Mouse (Mus musculus) fat pad, adult 2 months (tissue): ENCODE measurements around the gene Gm11037.

Experiments
- DNase-seq: peaks from one replicate; pipeline ENCODE4 v3.0.0-alpha.2; 2011; ENCODE audit warnings: low read depth, low spot score; ENCODE audit errors: extremely low read depth

Gene Gm11037

DNA sequence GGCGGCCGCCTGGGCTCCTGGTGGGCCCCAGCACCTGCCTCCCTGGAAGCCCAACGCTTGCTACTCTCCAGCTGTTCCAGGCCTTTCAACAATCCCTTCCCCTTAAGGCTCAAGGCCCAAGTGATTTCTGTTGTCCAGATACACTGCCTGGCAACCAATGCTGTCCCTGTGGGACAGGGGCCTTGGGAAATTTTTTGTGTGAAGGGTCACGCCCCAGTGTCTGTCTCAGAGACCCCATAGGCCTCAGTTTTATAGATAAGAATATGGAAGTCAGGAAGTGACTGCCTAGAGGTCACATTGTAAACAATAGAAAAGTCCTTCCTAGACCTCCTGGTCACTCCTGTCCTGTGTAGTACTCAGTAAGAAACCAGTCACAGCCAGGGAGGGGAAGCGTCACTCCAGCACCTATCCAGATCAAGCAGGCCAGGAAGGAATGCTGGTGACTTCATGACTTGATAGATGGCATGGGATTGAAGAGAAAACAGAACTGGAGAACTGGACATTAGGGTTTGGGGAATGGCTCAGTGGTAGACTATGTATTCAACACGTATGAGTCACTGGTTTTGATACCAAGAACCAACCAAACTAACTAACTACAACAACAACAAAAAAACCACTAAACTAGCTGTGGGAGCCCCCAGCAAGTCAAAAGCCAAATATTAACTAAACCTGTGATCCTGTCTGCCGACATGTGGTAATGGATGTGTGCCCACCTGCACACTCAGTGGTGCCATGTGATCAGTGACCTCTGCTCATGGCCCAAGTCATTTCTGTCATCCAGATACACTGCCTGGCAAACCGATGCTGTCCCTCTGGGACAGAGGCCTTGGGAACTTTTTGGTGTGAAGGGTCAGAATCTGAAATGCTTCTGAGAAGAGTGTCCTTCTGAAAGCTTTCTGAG is 15.3 kb downstream of the Gm11037 start:
- DNase-seq: no peak

DNA sequence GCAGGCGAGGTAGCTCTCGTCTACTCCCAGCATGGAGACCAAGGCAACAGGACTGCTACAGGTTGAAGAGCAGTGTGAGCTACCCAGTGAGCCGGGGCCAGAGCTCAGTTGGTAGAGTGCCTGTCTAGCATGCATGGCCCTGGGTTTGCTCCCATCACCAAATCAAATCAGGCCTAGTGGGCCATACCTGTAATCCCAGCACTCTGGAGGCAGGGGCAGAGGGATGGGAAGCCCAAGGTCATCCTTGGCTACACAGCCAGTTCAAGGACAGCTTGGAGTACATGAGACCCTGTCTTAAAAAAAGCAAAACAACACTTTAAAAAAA is 15.9 kb downstream of the Gm11037 start:
- DNase-seq: no peak

DNA sequence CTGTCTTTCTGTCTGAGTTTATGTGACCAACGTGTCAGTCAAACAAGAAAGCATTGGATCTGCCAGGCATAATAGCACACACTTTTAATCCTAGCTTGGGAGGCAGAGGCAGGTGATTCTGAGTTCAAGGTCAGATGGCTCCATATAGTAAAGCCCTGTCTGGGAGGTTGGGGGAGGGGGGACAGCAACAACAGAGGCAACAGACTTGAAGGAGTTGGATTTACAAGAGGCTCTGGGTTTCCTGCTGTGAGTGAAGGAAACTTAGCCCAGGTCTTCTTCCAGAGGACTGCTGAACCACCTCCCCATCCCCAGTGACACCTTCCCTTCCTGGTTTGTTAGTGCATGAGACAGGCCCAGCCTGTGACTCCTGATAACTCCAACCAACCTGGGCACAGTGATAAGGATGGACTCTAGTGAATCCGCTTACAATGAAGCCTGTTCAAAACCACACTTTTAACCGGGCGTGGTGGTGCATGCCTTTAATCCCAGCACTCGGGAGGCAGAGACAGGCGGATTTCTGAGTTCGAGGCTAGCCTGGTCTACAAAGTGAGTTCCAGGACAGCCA is 19.0 kb downstream of the Gm11037 start:
- DNase-seq: no peak

DNA sequence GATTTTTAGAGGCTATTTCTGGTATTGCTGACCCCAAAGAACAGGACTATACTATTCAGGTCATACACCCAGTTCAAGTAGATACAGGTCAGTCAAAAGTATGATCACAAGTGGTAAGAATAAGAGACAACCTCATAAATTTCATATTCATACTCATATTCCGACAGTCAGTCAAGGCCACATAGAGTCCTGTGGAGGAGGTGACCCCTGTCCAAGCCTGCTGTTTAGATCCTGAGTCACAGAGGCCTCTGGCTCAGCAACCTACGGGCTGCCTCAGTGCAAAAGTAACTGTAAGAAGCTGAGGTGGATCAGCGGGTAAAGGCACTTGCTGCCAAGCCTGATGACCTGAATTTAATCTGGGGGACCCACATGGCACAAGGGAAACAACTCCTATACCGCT is 20.7 kb downstream of the Gm11037 start:
- no peak for DNase-seq

DNA sequence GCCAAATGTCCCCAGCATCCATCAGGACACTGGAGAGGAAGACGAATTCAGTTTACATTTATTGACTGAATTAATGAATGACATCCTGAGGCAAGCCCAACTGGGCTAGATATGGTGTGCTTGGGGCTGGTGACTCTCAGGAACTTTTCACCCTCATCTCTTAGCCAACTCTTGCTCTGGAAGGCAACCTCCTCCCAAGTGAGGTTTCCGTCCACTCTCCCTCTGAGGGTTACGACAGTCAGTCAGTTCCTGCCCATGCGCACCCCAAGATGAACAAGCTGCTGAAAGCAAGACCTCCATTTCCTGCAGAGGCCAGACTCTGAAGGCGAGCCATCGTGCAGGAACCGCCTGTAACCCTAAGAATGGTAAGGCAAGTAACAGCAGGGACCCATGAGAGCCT is 23.7 kb downstream of the Gm11037 start:
- no peak for DNase-seq

DNA sequence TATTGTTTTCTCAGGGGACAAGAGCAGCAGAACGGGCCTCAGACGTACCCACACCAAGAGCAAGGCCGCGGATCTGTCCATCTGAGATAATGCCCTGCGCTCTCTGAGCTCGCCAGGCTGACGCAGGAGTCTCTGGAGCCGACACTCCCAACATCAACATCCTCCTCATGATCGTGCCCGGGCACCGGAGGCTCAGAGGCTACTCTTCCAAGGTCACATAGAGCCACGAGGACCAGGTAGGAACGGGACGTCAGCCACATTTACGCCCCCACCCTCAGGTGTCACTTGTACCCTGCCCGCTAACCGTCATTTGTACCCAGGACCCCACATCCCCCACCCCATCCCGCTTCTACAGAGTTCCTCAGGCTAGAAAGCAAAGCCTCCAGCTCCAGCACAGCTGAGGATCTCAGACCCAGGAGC is 26.2 kb downstream of the Gm11037 start:
- DNase-seq: no peak

DNA sequence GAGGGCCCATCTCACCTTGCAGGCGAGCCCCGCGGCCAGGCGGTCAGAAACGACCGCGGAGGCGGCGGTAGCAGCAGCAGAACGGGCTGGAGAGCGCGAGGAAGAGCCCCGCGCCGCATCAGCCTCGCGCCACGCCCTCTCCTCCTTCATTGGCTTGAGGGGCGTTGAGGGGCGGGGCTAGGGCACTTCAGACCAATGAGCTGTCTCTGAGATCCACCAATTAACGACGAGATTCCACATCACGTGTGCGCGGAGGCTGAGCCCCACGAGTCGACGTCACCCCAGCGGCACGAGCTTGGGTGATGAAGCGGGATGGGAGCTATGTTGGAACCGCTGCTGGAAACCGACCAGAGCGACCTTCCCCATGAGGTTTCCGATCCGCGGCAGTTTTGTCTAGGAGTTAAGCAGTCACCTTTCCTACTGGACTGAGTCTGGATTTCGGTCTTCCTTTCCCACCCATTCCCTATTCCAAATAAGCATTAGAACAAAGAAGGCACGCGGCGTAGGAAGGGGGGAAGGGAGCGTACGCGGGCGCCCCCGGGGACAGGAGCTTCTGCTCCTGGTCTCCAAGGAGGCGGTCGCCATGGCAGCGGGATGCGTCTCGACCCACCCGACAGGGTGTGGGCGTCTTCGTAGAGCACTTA is 26.8 kb downstream of the Gm11037 start, which contains the start of gene 1700037H04Rik:
TSS of gene 1700037H04Rik (minus strand) at position 144 of the 644 bp plus-strand sequence.
- DNase-seq: peak; percentile 74

DNA sequence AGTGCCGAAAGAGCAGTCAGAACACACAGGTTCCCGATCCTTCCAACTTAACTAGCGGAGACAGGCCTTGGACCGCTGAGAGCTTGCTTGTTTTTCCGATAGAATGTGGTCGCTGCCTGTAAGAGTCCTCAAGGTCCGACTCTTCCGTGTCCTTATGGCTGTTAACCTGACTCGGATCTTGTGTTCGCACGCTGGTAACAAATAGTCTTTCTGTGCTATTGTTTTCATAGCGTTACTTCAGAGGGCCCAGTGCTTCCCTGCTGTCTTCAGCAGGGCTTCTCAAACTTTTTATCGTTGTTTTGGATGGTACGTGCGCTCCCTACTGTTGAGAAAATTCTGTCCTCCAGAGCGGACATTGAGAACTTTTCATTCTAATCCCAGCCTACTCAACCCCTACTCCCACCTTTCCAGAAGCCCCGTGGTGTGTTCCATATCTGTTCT is 27.4 kb downstream of the Gm11037 start:
- DNase-seq: no peak

DNA sequence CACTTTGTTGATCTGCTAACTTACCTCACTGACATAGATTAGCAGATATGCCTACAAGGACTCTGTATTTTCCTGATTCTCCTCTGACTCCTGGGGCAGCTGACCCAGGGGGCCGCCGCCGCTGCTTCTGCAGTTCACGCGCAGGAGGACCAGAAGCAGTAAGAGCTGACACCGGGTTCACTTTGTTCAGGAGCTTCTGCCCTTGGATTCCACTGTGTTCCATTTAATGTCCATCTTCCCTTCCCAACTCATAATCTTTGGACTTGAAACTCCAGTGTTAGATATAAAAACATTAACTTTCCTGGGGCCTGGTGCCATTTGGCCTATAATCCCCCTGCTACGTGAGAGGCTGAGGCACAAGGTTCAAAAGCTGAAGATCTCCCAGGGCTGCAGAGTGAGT is 30.6 kb downstream of the Gm11037 start:
- DNase-seq: no peak

DNA sequence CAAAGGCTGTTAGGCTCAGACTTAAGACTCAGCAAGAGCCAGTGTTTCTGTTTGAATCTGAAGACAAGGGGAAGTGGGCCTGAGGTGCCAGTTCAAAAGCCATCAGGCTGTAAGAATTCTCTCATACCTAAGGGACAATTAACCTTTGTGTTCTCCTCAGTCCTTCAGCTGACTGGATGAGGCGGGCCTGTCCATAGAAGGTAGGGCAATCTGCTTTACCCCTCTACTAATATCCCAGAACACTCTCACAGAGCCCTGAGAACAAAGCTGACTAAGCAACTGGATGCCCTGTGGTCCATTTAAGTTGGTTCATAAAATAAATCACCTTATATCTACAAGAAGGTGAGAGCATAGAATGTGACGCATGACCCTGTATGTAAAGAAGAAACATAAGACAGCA is 32.9 kb downstream of the Gm11037 start:
- no peak for DNase-seq

DNA sequence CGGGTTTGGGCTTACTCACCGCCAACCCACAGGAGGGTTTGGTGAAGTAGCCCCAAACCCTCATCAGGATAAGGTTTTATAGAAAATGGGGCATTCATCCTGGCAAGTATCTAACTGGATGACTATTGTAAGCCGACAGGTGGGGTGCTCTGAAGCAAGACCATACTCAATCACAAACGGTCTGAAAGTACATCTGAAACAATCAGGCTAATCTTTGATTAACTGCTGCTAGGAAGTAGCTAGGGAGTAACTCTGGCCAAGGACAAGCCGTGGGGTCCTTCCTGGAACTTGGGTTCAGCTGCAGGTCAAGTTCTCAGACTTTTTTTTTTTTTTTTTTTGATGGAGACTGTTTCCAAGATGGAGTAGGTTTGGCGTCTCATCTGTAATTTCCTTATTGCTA is 34.7 kb downstream of the Gm11037 start:
- DNase-seq: no peak

DNA sequence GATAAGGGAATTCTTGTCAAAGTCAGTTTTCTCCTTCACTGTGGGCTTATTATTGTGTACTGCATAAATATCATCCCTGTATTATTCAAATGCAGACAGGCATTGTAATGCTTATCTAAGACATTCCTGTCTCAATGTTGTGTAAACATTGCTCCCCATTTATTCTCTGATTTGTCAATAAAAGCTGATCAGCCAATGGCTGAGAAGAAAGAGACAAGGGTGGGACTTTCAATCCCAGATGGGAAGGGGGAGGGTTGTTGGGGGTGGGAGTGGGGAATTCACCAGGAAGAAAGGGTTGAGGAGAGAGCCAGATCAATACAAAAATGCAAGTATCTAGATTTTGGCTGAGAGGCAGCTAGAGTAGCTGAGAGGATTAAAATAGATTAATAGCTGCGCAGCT is 35.6 kb downstream of the Gm11037 start:
- no peak for DNase-seq

DNA sequence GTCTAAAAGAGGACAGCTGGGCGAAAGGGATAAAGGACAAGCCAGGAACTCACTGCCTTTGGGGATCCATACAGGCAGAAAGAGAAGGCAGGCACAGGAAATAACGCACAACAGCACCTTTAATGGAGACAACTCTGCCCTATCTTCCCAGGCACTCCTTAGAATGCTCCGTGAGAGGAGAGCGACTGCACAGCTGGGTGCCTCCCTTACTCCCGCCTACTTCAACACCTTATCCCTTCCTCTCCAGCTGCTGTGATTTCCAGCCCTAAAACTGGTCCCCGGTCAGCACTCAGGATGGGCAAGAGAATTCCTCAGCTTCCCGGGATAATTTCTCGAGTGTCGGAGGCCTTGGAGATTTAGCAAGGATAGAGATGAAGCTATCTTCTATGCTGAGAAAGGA is 37.6 kb downstream of the Gm11037 start:
- no peak for DNase-seq

DNA sequence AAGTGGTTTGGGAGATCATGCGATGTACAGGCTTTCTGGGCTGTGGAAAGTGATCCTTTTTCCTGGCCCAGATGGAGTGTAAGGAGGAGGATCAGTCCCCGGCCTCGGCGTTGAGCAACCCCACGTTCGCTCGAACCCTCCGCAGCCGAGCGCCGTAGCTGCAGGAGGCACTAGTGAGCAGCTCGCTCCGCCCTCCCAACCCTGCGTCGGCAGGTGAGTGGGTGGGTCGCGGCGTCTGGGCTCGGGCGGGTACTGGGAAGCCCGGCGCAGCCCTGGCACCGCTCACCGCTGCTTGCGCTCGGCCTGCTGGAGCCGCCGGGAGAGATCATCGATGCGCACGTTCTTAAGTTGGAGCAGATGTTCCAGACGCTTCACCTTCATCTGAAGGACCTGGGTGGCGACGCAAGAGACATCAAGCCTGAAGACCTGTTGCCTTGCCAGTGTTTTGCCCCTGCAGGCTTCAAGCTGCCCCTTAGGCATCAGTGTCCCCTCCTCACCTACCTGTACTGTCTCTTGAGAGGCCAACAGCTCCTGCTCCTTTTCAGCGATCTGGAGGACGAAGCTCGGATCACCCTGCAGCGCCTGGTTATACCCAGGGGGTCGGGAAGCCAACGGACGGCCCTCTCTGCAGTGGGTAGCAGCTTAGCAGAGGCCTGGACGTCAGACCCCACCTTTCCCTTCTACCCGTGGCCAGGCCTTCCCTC is 38.3 kb downstream of the Gm11037 start:
- DNase-seq: no peak

DNA sequence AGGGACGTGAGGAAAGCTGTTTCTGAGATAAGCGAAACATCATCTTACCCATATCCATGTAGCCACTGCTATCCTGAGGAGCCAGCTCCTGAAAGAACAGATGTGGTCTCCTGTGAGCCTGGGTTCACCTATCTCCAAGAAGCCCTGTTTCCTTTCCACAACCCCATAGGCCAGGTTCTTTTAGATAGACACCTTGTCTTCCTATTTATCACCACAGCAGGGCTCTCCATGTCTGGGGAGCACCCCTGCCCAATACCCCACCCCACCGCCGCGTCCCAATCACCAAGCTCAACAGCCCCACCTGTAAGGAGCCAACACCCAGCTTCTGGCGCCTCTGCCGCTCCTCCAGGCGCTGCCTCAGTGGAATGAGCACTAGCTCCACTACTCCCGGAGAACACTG is 39.0 kb downstream of the Gm11037 start:
- no peak for DNase-seq

DNA sequence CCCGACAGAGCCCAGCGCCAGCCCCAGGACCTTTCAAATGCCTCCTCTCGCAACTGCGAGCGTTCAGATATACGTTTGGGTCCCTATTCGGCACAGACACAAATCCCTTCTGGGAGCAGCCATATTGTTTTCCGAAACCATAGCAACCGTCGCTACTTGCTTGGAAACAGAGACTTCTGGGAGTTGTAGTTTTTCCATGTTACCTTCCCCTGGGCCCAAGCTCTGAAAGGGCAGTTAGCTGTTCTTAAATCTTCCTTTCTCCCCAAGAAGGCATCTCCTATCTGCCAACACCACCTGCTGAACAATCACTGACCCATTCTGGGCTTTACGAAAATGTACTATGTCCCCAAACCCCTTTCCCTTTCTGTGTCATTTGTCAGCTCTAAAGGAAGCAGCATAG is 41.4 kb downstream of the Gm11037 start:
- DNase-seq: no peak

DNA sequence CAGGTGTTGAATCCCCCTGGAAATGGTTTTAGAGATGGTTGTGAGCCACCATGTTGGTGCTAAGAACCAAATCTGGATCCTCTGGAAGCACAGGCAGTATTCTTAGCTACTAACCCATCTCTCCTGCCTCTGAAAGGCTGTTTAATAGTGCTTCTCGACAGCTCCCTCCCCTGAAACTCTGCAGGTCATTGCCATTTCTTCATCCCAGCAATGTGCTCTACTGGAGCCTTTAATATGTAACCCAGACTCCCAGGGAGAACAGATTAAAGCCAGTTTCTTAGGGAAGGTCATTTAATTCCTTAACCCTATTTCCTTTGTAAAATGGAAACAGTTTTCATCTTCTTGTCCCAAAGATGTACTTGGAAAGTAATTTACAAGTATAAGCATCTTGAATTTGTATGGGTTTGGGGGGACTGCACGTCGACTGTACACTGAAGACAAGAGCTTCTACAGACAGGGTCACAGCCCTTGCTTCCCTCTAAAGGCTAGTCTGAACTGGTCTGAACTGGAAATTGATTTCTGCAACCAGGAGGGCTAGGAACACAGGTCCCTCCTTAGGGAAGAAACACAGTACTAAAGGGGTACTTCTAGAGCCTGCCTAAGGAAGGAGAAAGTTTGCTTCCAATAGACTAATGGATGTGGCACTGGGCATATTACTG is 42.1 kb downstream of the Gm11037 start:
- no peak for DNase-seq

DNA sequence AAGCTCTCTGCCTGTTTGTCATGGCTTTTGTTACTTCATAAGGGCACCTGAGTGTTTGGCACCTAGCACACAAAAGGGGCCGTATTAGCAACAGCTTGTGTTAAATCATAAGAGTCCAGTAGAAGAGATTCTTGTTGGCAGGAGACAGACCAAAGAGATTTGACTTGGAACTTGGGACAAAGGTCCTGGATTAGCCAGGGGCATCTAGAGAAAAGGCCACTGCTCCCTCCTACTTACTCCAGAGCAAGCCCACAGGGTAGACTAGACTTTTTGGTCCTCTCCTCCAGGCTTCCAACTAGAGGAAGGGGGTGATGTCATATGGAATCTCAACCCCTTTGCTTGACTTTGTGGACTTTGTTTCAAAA is 42.6 kb downstream of the Gm11037 start:
- DNase-seq: no peak

DNA sequence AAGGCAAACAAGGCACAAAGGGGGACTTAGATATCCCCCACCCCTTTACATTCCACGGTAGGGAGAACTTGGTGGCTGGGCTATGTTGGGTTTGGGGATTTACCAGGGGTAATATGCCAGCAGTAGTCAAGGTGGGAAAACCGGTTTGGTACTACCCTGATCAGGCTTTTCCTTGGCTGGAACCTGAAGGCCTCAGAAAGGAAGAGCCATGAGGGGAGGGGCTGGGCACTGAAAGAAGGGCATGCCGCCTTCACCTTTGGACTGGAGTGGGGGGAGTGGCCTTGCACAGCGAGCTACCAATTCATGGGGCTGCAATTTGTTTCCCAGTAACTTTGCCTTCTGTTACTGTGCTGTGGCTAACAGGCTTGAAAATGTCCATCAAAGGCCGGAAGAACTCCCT is 43.2 kb downstream of the Gm11037 start:
- peak; percentile 88 for DNase-seq

DNA sequence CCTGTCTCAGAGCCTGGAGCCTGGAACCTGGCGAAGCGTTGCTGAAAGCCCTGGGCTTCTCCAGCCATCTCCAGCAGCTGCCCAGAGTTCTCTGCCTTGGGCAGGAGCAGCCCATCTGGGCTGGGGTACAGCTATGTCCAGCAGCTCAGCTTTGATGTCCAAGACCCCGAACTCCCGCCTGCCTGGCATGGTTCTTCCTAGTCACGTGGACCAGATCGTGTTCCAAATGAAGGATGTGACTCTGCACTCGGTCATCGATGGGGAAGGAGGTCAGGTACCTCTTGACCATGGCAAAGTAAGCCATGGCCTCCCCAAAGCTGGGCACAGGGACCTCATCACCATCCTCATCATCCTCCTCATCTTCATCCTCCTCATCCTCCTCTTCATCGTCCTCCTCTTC is 44.6 kb downstream of the Gm11037 start:
- no peak for DNase-seq

DNA sequence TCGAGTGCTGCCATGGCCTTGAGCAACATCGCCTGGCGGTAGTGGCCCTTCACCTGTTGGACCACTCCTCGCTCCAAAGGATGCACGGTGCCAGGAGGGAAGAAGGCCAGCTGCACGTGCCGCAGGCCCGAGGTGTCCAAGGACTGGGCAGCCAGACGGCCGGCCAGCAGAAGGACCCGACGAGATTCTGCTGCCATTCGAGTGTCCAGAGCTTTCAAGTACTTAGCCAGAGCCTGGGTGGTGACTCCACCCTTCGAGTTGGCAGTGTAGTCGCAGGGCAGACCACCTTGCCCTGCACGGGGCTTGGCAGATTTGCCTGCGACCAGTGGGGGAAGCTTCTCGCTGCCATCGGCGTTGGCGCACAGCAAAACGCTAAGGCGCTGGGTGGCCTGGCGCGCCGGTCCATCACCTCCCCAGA is 45.5 kb downstream of the Gm11037 start:
- no peak for DNase-seq
